Mouse (Mus musculus): ENCODE results near the gene Adora1. TPM values are rescaled to one million over a fixed set of nuclear protein-coding genes. Genes with fewer than 3 reads are reported as not detected.

Adora1 gene
- polyA plus RNA-seq, 1 experiment, result not detected

- Histone ChIP-seq H3K27ac (ENCODE audit: insufficient read depth, low read depth, low read length) (no peak overlapping the region), H3K4me3 (ENCODE audit: insufficient read depth, low read length) (no peak overlapping the region), H3K4me1 (ENCODE audit: control insufficient read depth, insufficient read depth, low read length) (no peaks in the 10 kb centered on the region)
- TF ChIP-seq CTCF (IDR thresholded peaks at IDR 0.05; ENCODE audit: low read depth, low read length), result no peak
- no peak for TF ChIP-seq POLR2A (IDR thresholded peaks at IDR 0.05; ENCODE audit: borderline replicate concordance, low read depth, low read length)
These were observed 4.0 kb downstream of the Adora1 start for GRCm38 (mm10) chr1:134231270-134231669.

- TF ChIP-seq POLR2A (IDR thresholded peaks at IDR 0.05; ENCODE audit: borderline replicate concordance, low read depth, low read length) (no peak), CTCF (IDR thresholded peaks at IDR 0.05; ENCODE audit: low read depth, low read length) (no peak)
- Histone ChIP-seq H3K27ac (ENCODE audit: insufficient read depth, low read depth, low read length) (no peak overlapping the region), H3K4me3 (ENCODE audit: insufficient read depth, low read length) (no peak overlapping the region), H3K4me1 (ENCODE audit: control insufficient read depth, insufficient read depth, low read length) (no peaks in the 10 kb centered on the region)
These were observed 4.5 kb downstream of the Adora1 start for GRCm38 (mm10) chr1:134230638-134231228.

GRCm38 (mm10) chr1:134229806-134230575 lies 5.2 kb downstream of the Adora1 start:
- no peak for TF ChIP-seq POLR2A (IDR thresholded peaks at IDR 0.05; ENCODE audit: borderline replicate concordance, low read depth, low read length)
- no peak for TF ChIP-seq CTCF (IDR thresholded peaks at IDR 0.05; ENCODE audit: low read depth, low read length)
- H3K4me1 ChIP-seq (ENCODE audit: control insufficient read depth, insufficient read depth, low read length), result no peaks in the 10 kb centered on the region
- no peak overlapping the region for H3K27ac ChIP-seq (ENCODE audit: insufficient read depth, low read depth, low read length)

GRCm38 (mm10) chr1:134226739-134227138 lies 8.5 kb downstream of the Adora1 start:
- no peak for TF ChIP-seq CTCF (IDR thresholded peaks at IDR 0.05; ENCODE audit: low read depth, low read length)
- no peak for TF ChIP-seq POLR2A (IDR thresholded peaks at IDR 0.05; ENCODE audit: borderline replicate concordance, low read depth, low read length)
- no peaks in the 10 kb centered on the region for H3K4me1 ChIP-seq (ENCODE audit: control insufficient read depth, insufficient read depth, low read length)
- H3K27ac ChIP-seq (ENCODE audit: insufficient read depth, low read depth, low read length), result no peak overlapping the region
- no peak overlapping the region for H3K4me3 ChIP-seq (ENCODE audit: insufficient read depth, low read length)

More at GRCm38 (mm10) chr1:134229806-134230575, 5.2 kb downstream of the Adora1 start:
- no peak overlapping the region for H3K4me3 ChIP-seq (ENCODE audit: insufficient read depth, low read length)

GRCm38 (mm10) chr1:134225375-134225774 lies 9.9 kb downstream of the Adora1 start:
- Histone ChIP-seq H3K4me3 (ENCODE audit: insufficient read depth, low read length) (no peak overlapping the region), H3K4me1 (ENCODE audit: control insufficient read depth, insufficient read depth, low read length) (no peaks in the 10 kb centered on the region), H3K27ac (ENCODE audit: insufficient read depth, low read depth, low read length) (no peak overlapping the region)
- no peak for TF ChIP-seq CTCF (IDR thresholded peaks at IDR 0.05; ENCODE audit: low read depth, low read length)
- no peak for TF ChIP-seq POLR2A (IDR thresholded peaks at IDR 0.05; ENCODE audit: borderline replicate concordance, low read depth, low read length)

GRCm38 (mm10) chr1:134224649-134225227 lies 10.5 kb downstream of the Adora1 start:
- Histone ChIP-seq H3K4me1 (ENCODE audit: control insufficient read depth, insufficient read depth, low read length) (no peaks in the 10 kb centered on the region), H3K4me3 (ENCODE audit: insufficient read depth, low read length) (no peak overlapping the region), H3K27ac (ENCODE audit: insufficient read depth, low read depth, low read length) (no peak overlapping the region)
- no peak for TF ChIP-seq POLR2A (IDR thresholded peaks at IDR 0.05; ENCODE audit: borderline replicate concordance, low read depth, low read length)
- TF ChIP-seq CTCF (IDR thresholded peaks at IDR 0.05; ENCODE audit: low read depth, low read length), result no peak

- no peak for TF ChIP-seq CTCF (IDR thresholded peaks at IDR 0.05; ENCODE audit: low read depth, low read length)
- no peak for TF ChIP-seq POLR2A (IDR thresholded peaks at IDR 0.05; ENCODE audit: borderline replicate concordance, low read depth, low read length)
- no peak overlapping the region for H3K4me3 ChIP-seq (ENCODE audit: insufficient read depth, low read length)
- no peaks in the 10 kb centered on the region for H3K4me1 ChIP-seq (ENCODE audit: control insufficient read depth, insufficient read depth, low read length)
- no peak overlapping the region for H3K27ac ChIP-seq (ENCODE audit: insufficient read depth, low read depth, low read length)
These were observed 12.8 kb downstream of the Adora1 start for GRCm38 (mm10) chr1:134222122-134223055.

GRCm38 (mm10) chr1:134221172-134221571 lies 14.1 kb downstream of the Adora1 start:
- TF ChIP-seq CTCF (IDR thresholded peaks at IDR 0.05; ENCODE audit: low read depth, low read length) (no peak), POLR2A (IDR thresholded peaks at IDR 0.05; ENCODE audit: borderline replicate concordance, low read depth, low read length) (no peak)
- no peak overlapping the region for H3K27ac ChIP-seq (ENCODE audit: insufficient read depth, low read depth, low read length)
- H3K4me1 ChIP-seq (ENCODE audit: control insufficient read depth, insufficient read depth, low read length), result no peaks in the 10 kb centered on the region
- no peak overlapping the region for H3K4me3 ChIP-seq (ENCODE audit: insufficient read depth, low read length)

- no peak overlapping the region for H3K4me3 ChIP-seq (ENCODE audit: insufficient read depth, low read length)
- no peaks in the 10 kb centered on the region for H3K4me1 ChIP-seq (ENCODE audit: control insufficient read depth, insufficient read depth, low read length)
- H3K27ac ChIP-seq (ENCODE audit: insufficient read depth, low read depth, low read length), result no peak overlapping the region
- TF ChIP-seq POLR2A (IDR thresholded peaks at IDR 0.05; ENCODE audit: borderline replicate concordance, low read depth, low read length), result no peak
- no peak for TF ChIP-seq CTCF (IDR thresholded peaks at IDR 0.05; ENCODE audit: low read depth, low read length)
These were observed 15.6 kb downstream of the Adora1 start for GRCm38 (mm10) chr1:134219608-134220007.

All from bone marrow macrophage, adult 2 months (primary cell).